Mouse (Mus musculus): ENCODE results near the gene Pef1. TPM values are rescaled to one million over a fixed set of nuclear protein-coding genes. Genes with fewer than 3 reads are reported as not detected.

Pef1 gene
- polyA plus RNA-seq, 1 experiment from 2014 or later: 68.1 TPM

DNA sequence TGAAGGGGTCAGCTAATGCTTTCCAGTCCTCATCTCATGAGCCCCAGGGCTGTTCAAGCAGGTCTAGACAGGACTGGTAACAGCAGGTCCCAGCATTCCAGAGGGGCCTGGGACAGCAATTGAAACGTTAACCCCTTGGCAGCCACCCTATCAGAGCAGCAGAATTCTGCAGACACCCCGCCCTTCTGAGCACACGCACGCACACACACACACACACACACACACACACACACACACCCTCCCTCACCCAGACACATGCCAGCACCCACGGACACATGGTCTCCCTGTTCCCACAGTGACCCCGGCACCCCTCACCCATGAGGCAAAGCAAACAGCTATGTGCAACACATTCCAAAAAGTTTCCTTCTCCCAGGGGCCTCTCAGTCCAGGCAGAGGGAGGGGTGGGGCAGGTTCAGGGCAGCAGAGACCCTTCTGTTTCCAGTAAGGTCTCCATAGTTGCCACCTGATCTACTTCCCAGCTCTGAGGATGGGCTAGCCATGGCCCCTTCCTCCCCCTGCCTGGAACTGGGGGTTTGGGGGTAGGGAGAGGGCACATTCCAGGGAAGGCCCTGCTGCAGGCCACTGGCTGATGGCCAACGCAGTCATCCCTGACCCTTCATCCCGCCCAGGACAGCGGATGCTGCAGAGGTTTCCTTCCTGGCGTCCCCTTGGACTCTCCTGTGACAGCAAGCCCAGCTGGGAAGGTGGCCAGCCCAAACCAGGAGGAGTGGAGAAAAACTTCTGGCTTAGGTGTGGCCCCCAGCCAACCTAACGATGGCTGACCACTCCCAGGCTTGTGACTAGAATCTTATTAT, 69.8 kb downstream of the Pef1 start:
- Histone ChIP-seq H3K9ac (no peak overlapping the region), H3K36me3 (replicated peaks) (no peaks in the 10 kb centered on the region), H3K27ac (no peak overlapping the region), H3K4me1 (peaks cover 22% of the 10 kb centered on the region), H3K27me3 (replicated peaks) (peaks cover 28% of the 10 kb centered on the region), H3K4me2 (no peak overlapping the region), H3K4me3 (no peak overlapping the region), H3K9me3 (no peaks in the 10 kb centered on the region)
- 77% methylated on average over 11 of the region's 11 CpGs for WGBS
- no peak for ATAC-seq (replicated peaks)

DNA sequence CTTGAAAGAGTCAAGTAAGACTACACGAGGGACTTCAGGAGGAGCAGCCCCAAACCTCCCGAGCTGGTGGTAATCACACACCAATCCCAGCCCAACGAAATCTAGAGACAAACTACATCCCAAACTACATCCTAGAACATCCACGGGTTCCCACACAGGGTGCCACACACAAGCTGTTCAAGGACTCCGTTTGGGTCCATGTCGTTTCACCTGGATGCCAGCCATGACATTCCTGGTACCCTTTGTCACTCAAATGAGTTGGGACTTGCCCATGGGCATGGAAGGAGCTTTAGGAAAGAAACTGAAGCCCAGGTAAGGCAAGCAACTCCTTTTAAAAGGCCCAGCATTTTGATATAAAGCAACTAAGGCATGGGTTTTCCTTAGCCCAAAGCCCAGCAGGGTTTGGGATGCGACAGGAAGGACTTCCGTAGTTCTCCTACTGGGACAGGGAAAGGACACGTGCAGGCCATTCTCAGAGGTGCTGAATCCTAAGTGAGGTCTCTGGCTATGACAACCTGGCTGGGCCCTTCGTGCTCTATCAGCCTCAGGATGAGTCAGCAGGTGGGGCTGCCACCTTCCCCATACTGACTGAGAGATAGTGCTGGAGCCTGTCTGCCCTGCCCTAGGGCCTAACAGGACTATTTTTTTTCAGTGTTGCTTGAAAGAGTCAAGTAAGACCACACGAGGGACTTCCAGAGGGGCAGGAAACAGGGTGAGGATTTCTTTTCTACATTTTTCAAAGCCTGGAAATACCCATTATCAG, 70.9 kb downstream of the Pef1 start:
- no peak for ATAC-seq (replicated peaks)
- WGBS: 73% methylated on average over 11 of the region's 11 CpGs
- no peak overlapping the region for H3K4me3 ChIP-seq
- H3K9me3 ChIP-seq: no peaks in the 10 kb centered on the region
- no peak overlapping the region for H3K9ac ChIP-seq
- H3K27ac ChIP-seq: no peak overlapping the region
- no peaks in the 10 kb centered on the region for H3K36me3 ChIP-seq (replicated peaks)
- peaks cover 14% of the 10 kb centered on the region for H3K4me1 ChIP-seq
- H3K4me2 ChIP-seq: no peak overlapping the region
- peaks cover 23% of the 10 kb centered on the region for H3K27me3 ChIP-seq (replicated peaks)

DNA sequence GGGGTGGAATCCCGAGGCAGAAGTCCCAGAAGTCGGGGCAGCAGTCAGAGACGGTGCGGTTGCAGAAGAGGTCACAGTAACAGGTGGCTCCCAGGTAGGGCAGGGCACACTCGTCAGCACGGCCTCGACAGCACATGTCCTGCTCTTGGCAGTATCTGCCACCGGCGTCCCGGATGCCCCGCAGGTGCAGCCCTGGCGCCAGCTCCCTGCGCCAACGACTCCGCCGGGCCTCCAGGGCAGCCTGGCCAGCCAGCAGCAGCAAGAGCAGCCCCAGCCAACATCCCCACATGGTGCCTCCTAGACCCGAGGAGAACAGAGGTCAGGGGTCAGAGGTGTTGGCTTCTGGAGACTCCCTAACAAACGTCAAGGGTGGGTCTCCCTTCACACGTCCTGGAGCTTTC, 71.6 kb downstream of the Pef1 start:
- Histone ChIP-seq H3K9me3 (no peaks in the 10 kb centered on the region), H3K4me3 (no peak overlapping the region), H3K27ac (no peak overlapping the region), H3K4me2 (no peak overlapping the region), H3K4me1 (peaks cover 12% of the 10 kb centered on the region), H3K9ac (no peak overlapping the region), H3K36me3 (replicated peaks) (no peaks in the 10 kb centered on the region), H3K27me3 (replicated peaks) (peaks cover 23% of the 10 kb centered on the region)
- no peak for ATAC-seq (replicated peaks)
- 43% methylated on average over 19 of the region's 19 CpGs for WGBS

DNA sequence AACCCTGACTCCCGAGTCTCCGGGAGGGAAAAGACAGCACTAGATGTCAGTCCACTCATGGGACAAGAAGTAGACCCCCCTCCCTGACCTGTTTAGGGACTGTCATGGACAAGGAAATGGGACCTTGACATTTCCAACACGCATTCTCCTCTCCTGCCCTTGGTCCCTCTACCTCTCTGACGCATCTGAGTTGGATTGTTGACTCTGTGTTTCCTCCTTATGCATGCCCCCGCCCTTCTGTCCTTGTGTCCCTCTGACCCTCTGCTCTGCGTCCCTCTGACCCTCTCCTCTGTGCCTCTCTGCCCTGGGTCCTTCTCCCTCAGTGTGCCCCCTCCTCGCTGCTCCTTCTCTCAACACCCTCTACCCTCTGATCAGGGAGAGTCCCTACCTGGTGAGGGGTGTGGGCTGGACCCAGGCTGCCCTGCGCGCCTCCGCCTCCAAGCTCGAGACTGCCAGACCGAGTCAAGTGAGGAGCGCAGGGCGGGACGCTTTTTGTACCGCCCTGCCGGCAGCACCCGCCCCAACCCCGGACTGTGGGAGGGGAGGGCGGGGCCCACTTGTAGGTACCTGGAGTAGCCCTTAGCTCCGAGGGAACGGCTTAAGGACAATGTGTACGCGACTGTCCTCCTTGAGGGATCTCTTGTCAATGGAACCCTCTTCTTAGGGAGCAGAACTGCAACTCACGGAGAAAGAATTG, 72.1 kb downstream of the Pef1 start:
- ATAC-seq (replicated peaks): no peak
- Histone ChIP-seq H3K27ac (no peak overlapping the region), H3K9ac (no peak overlapping the region), H3K9me3 (no peaks in the 10 kb centered on the region), H3K4me2 (peak overlapping the region; percentile 19), H3K4me3 (no peak overlapping the region), H3K4me1 (peaks cover 12% of the 10 kb centered on the region), H3K36me3 (replicated peaks) (no peaks in the 10 kb centered on the region), H3K27me3 (replicated peaks) (peaks cover 23% of the 10 kb centered on the region)
- WGBS: 3% methylated on average over 25 of the region's 25 CpGs

DNA sequence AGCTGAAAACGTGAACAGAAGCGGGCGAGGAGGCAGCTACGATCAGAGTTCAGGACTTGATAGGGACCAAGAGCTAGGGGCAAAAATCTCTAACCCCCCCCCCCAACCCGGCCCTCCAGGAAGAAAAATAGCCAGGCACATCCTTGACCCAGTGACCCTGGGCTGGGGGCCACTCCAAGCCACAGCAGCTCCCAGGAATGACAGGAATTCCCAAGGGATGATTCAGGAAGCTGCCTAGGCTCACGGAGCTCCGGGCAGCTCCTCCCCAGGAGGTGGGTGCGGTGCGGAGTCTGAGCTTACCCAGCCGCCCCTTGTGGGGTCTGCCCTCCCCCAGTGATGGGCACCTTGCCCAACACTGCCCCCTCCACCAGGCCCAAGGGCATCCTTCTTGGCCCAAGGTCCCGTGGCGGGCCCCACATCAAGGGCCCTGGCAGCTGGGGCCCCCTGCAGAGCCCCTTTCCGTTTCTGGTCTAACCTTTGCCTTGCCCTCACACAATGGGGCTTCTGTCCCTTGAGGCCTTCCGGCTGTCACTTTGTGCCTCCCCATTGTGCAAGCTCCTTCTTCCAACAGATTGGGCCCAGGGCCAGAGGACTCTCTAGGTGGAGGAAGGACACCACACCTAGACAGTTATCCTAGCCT, 72.8 kb downstream of the Pef1 start, which contains the start of gene Tinagl1:
Gene Tinagl1, minus strand, starts transcription at position 51 of the 640 bp plus-strand sequence.
- WGBS: 2% methylated on average over 14 of the region's 14 CpGs
- Histone ChIP-seq H3K4me2 (peak within 1 kb of the TSS; percentile 19), H3K36me3 (replicated peaks) (no peaks in the 10 kb centered on the region), H3K4me3 (no peak within 1 kb of the TSS), H3K9me3 (no peaks in the 10 kb centered on the region), H3K9ac (no peak within 1 kb of the TSS), H3K27ac (no peak within 1 kb of the TSS), H3K27me3 (replicated peaks) (peaks cover 23% of the 10 kb centered on the region), H3K4me1 (peaks cover 12% of the 10 kb centered on the region)
- ATAC-seq (replicated peaks): no peak

DNA sequence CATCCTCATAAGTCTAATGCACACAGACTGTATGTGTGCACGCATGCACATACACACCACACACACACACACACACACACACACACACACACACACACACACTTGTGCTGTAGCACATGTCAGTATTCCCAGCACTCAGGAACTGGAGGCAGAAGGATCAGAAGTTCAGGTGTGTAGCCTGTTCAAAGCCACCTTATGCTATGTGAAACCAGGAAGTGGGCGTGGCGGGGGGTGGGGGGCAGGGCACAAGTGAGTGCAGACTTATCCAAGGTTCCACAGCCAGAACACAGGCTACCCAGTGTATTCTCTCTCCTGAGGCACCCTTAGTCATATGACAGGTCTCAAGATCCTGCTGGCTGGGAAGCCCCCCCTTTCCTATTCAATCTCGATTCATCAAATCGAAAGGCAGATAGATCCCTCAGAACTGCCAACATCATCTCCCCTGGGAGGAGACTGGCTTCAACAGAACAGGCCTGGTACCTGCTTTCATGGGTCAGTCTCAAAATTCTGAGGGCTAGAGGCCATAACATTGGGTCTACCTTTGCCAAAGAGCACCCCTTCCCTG, 73.9 kb downstream of the Pef1 start:
- 81% methylated on average over 5 of the region's 5 CpGs for WGBS
- no peaks in the 10 kb centered on the region for H3K9me3 ChIP-seq
- H3K27ac ChIP-seq: no peak overlapping the region
- H3K4me2 ChIP-seq: no peak overlapping the region
- no peak overlapping the region for H3K4me3 ChIP-seq
- H3K4me1 ChIP-seq: peaks cover 12% of the 10 kb centered on the region
- H3K27me3 ChIP-seq (replicated peaks): peaks cover 23% of the 10 kb centered on the region
- no peak for ATAC-seq (replicated peaks)
- no peaks in the 10 kb centered on the region for H3K36me3 ChIP-seq (replicated peaks)
- H3K9ac ChIP-seq: no peak overlapping the region

DNA sequence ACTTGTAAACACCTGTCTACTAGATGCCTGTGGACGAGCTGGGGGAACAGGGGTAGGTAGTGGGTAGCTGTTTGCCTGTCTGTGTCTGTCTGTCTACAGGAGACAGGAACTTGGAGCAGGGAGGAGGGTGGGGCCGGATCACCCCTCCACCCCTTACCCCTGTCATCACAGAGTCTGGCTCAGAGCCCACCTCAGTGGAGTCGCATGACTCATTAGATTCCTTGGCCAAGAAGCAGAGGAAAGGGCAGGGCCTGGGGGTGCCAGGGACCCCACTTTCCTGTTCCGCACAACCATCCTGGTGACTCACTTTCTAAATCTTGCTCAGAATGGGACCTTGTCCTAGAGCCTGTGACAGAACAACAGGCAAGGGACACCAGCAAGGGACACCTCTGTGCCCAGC, 74.7 kb downstream of the Pef1 start:
- Histone ChIP-seq H3K27me3 (replicated peaks) (peaks cover 23% of the 10 kb centered on the region), H3K36me3 (replicated peaks) (no peaks in the 10 kb centered on the region), H3K4me2 (no peak overlapping the region), H3K4me1 (peaks cover 12% of the 10 kb centered on the region), H3K9ac (no peak overlapping the region), H3K9me3 (no peaks in the 10 kb centered on the region), H3K4me3 (no peak overlapping the region), H3K27ac (no peak overlapping the region)
- ATAC-seq (replicated peaks): no peak
- WGBS: 80% methylated on average over 4 of the region's 4 CpGs

DNA sequence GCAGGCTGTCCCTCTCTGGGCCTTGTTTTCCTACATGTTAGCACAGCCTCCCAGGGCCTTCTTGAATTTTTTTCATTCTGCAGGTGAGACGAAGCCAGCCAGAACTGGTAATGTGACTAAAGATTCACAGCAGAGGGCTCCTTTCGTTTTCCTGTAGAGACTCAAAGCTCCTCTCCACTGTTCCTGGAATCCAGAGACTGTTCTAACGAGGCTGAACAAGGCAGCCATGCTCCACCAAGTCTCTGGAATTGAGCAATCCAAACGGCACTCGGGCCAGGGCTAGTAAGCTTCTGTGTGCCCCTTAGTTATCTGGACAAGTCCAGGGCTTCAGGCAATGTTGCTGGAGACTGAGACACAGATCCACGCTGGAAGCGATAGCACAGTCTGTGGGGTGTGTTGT, 75.2 kb downstream of the Pef1 start:
- WGBS: 55% methylated on average over 7 of the region's 7 CpGs
- no peaks in the 10 kb centered on the region for H3K9me3 ChIP-seq

More for the DNA sequence above, 75.2 kb downstream of the Pef1 start:
- no peak overlapping the region for H3K4me2 ChIP-seq
- no peak overlapping the region for H3K4me3 ChIP-seq
- ATAC-seq (replicated peaks): no peak
- no peak overlapping the region for H3K27ac ChIP-seq
- H3K9ac ChIP-seq: no peak overlapping the region
- H3K27me3 ChIP-seq (replicated peaks): peaks cover 23% of the 10 kb centered on the region
- no peaks in the 10 kb centered on the region for H3K36me3 ChIP-seq (replicated peaks)
- peaks cover 12% of the 10 kb centered on the region for H3K4me1 ChIP-seq

Other genes with a start within 250 kb of the Pef1 start
- gene Spocd1, start 173.3 kb upstream of the Pef1 start, polyA plus RNA-seq (2015; fragmentation: Nextera tagmentation; extraction: Ambion mirVana): not detected in 2 replicates
- gene Adgrb2, start 117.7 kb upstream of the Pef1 start, polyA plus RNA-seq (2015; fragmentation: Nextera tagmentation; extraction: Ambion mirVana): 19.4 and 23.6 TPM in 2 replicates
- gene Col16a1, start 54.7 kb upstream of the Pef1 start, polyA plus RNA-seq (2015; fragmentation: Nextera tagmentation; extraction: Ambion mirVana): 7.8 and 12.9 TPM in 2 replicates
- 3.3 and 3.6 TPM in 2 replicates for gene Hcrtr1, start 36.8 kb downstream of the Pef1 start, polyA plus RNA-seq (2015; fragmentation: Nextera tagmentation; extraction: Ambion mirVana)
- gene Tinagl1, start 72.6 kb downstream of the Pef1 start, polyA plus RNA-seq (2015; fragmentation: Nextera tagmentation; extraction: Ambion mirVana): 5.1 and 6.4 TPM in 2 replicates
- gene Gm853, start 119.8 kb downstream of the Pef1 start, polyA plus RNA-seq (2015; fragmentation: Nextera tagmentation; extraction: Ambion mirVana): 0.06 and 0.08 TPM in 2 replicates
- gene Serinc2, start 176.6 kb downstream of the Pef1 start, polyA plus RNA-seq (2015; fragmentation: Nextera tagmentation; extraction: Ambion mirVana): 42.9 and 50.3 TPM in 2 replicates
- gene Fabp3, start 206.0 kb downstream of the Pef1 start, polyA plus RNA-seq (2015; fragmentation: Nextera tagmentation; extraction: Ambion mirVana): 216 and 230 TPM in 2 replicates
- 1.0 and 1.4 TPM in 2 replicates for gene Gm10570, start 206.1 kb downstream of the Pef1 start, polyA plus RNA-seq (2015; fragmentation: Nextera tagmentation; extraction: Ambion mirVana)

Measured in midbrain, embryonic 15.5 days (tissue).